Mouse (Mus musculus) forebrain, embryonic 14.5 days (tissue): ENCODE data around the gene Ugt2b34. TPM values are rescaled to one million over a fixed set of nuclear protein-coding genes. Genes with fewer than 3 reads are reported as not detected.

Source experiments
- polyA plus RNA-seq: library from polyadenylated mRNA; unstranded; fragments of >200 nt; fragmentation: Nextera tagmentation; extraction: Ambion mirVana; gene quantifications from 2 replicates; pipeline ENCODE4 v1.2.1, GENCODE M21; 2014

Ugt2b34 gene
- polyA plus RNA-seq, 1 experiment from 2014 or later = not detected

Other genes with a start within 250 kb of the Ugt2b34 start
- not detected in 2 replicates for gene Tmprss11b, start 230.6 kb downstream of the Ugt2b34 start, polyA plus RNA-seq
- gene Tmprss11e, start 161.1 kb downstream of the Ugt2b34 start, polyA plus RNA-seq = not detected in 2 replicates
- gene Ythdc1, start 102.7 kb downstream of the Ugt2b34 start, polyA plus RNA-seq = 32.7 and 35.7 TPM in 2 replicates
- not detected in 2 replicates for gene Ugt2b1, start 19.6 kb upstream of the Ugt2b34 start, polyA plus RNA-seq
- gene Ugt2b35, start 93.9 kb upstream of the Ugt2b34 start, polyA plus RNA-seq = not detected in 2 replicates
- not detected in 2 replicates for gene Ugt2b36, start 185.6 kb upstream of the Ugt2b34 start, polyA plus RNA-seq
- 0.09 TPM in 1 of 2 replicates, not detected in the other for gene Ugt2b5, start 233.4 kb upstream of the Ugt2b34 start, polyA plus RNA-seq